Mouse (Mus musculus): ENCODE data around the gene Cacna2d4.

Gene Cacna2d4

DNA sequence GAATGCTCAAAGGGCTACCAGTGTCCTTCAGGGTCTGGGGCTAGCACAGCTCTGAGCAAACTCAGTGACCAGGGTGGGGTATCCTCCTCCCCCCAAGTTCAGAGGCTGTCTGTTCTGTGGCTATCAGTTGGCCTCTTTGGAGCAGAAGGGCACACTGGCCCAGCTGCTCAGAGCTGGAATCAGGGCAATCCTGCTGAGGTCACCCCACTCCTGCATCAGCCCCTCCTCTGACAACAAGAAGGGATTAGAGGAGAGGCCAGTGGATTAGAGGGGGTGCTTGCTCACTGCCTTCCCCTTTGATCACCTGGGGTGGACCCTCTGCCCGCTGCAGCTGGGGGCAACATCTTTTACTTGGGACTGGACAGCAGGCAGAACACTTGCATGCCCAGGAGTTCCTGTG is at the start of gene Cacna2d4:
Cacna2d4 (plus strand) TSS at position 286 of the 400 bp plus-strand sequence.
- DNase-seq = no peak

DNA sequence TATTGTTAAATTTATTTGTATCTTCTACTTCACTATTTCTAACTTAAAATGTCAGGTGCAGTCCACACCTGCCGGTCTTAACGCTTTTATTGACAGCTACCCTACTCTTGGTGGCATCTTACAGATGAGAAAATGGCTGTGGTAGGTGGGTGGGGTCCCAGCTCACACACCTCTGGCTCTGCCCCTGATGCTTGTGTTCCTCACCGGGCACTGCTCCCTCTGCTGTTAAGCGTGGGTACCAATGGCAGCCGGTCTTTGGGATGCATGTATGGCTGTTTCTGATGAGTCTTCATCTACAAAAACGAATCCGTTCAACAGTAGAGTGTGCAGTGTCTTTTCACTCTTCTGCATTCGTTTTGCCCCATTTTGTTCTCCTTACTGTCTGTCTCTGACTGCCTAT is 49.7 kb upstream of the Cacna2d4 start:
- DNase-seq = no peak

DNA sequence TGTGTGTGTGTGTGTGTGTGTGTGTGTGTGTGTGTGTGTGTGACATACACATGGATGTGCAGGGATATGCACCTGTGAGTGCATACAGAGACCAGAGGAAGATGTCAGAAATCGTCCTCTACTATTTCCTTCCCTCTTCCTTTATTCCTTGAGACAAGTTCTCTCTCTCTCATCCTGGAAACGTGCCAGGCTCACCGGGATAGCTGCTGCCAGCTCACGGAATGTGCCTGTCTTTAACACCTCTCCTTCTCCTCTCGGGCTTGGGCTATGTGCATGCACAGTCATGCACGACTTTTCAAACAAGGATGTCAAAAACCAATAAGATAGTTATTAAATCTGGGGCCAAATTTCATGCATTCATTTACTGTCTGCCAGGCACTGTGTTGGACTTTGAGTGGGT is 48.7 kb upstream of the Cacna2d4 start:
- peak in 1 of 2 experiments; percentile 29 for DNase-seq

DNA sequence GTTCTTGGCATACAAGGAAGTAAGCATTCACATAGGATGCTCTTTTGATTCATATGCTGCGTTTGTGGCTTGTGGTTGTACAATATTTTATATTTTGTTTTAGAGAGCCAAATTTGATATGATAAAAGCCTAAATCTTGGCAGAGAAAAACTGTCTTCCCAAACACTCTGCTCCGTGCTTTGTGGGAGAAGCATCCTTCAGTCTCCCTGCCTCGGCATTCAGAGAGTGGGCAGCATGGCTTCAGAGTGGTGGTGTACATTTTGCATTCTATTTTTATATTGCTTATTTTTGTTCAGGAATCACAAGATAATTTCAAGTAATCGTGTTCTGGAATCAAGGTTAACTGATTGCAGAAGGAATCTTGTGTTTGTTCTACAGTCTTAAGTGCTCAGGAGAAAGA is 44.8 kb upstream of the Cacna2d4 start:
- no peak for DNase-seq

DNA sequence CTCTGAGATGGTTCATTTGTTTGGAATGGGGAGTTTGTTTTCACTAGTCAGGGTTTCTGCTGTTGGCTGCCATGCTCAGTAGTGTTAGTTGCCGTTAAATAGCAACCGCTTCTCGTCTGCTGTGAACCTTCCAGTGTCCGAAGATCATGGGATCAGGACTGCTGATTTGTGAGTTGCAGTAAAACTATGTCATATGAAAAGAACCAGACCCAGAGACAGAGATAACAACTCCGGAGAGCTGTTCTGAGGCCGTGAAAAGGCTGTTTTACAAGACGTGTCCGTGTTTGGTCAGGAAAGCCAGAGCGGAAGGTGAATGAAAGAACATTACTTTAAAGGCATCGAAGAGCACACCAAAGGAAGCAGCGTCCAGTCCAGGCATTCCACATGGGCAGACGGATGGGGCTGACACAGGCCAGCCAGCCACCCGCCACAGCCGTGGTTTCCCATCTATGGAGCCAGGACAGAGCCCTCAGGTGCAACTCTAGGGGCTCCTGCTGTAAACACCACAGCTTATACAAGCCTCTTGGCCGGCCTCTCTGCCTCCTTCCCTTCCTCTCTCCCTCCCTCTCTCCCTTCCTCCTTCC is 42.7 kb upstream of the Cacna2d4 start:
- DNase-seq = no peak

DNA sequence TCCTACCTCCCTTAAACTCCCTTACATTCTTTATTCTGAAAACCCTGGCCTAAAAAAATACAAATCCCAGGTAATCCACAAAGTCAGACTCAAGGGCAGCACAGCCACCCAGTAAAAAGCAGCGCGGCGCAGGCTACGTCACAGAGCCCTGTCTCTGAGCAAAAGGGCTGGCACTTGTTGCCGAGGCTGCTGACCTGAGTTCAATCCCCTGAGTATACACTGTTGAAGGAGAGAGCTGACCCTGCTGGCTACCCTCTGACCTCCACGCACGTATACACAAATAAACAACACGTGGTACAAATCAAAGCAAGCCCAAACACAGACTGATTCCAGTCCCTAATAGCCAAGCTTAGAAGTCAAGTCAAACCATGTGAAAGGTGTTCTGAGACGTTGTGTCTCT is 42.2 kb upstream of the Cacna2d4 start:
- no peak for DNase-seq

DNA sequence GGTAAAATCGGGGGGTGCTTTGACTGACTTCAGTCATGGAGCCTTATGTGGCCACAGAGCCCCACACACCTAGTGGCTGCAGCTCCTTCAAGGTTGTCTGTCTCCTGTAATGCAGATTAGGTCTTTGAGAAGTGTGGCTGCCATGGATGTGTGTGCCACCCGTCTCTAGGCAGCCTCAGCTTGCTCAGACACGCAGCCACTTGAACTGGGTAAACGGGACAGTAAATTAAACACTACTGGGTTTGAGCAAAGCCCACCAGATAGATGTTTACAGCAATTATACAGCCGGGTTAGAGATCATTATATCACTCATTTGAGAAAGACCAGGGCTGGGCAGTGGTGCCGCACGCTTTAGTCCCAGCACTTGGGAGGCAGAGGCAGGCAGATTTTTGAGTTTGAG is 41.7 kb upstream of the Cacna2d4 start:
- DNase-seq = no peak

DNA sequence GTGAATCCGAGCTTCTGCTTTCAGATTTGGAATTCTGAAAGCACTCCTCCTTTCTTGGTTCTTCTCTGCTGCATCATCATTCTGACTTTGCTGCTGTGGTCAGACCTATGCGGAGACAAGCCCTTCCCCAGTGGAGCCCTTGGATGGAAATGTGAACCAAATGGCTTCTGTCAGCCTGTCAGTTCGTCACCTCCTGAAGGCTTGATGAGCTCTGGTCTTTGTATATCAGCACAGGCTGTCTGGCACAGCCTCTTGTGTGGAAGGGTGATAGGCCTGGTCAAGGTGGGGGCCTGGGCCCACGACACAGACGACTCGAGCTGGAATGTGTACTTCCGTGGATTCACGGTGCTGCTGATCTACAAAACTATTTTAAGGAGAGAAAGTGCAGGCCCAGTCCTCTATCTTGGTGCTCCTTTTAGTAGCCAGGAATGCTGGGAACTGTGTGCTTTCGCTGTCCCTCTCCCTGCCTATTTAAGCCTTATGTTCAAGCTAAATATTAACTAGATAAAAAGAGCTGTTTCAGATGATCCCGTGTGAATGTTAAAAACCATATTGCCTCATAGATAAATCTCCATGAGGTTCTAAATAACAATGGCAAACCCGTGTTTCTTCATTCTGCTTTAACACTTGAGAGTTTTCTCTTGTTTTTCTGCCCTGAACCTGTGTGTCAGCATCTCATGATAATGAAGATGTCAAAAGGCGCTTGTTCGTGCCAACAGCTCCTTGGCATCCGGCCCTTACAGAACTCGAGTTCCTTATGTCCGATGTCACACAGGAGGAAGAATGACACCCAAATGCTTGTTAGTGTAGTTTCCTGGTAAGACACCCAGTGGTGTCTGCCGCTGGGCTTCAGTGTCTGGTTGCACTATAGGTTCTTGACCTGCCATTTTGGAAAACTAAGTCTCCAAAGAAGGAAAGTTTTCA is 39.7 kb upstream of the Cacna2d4 start, which contains the start of gene Cacna1c:
Cacna1c (minus strand) TSS at position 37 of the 924 bp plus-strand sequence.
- DNase-seq = no peak

DNA sequence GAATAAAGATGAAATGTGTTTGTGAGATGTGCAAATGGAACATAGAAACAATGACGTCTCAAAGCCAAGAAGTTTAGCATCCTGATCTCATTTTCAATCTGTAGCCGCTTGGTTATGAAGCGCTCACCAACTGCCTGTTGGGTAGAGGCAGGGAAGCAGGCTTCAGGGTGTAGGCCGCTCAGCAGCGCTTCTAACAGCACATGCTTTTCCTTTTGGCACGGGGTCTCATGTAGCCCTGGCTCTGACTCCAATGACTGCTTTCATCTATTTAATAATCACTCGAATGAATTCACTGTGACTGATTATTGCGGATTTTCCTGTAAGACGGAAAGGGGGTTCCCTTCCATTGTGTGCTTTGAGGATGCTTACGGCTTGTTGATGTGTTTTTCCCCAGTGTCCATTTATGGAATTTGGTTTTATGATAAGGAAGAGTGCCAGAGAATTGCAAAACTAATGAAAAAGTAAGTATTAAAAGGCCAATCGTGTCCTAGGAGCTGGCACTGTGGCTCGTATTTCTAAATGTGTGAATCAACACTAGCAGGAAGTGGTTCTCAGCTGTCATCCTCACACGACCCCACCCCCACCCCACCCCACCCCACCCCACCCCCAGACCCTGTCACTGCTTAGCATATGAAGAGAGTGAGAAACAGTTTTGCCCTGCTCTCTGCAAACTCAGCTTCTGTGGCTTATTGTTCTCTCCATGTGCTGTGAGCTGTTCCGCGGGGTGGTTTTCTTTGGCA is 37.6 kb upstream of the Cacna2d4 start:
- no peak for DNase-seq

DNA sequence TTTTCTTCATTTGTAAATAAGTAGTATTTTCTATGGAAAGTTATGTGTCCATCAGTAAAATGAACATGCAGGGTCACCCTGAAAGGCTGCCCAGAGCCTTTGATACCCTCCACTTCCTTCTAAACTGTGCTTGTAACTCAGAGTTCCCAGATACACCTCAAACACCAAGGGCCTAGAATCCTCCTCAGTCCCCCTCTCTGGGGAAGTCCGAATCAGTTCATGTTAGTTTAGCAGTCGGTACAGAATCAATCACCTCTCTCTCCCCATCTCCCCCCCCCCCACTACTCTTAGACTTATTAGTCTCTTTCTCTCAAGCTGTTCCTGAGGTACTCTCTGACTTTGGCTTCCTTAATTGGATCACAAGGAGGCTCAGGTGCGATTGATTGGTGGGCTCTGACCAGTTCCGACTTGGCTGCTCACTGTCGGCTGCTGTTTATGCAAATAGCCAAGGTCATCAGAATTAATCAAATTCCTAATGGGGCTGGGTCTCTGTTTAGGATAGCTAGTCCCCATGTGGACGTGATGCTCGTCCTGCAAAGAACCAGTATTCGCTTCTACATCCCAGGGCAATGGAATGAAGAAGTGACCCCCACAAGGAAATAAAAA is 36.9 kb upstream of the Cacna2d4 start:
- no peak for DNase-seq

DNA sequence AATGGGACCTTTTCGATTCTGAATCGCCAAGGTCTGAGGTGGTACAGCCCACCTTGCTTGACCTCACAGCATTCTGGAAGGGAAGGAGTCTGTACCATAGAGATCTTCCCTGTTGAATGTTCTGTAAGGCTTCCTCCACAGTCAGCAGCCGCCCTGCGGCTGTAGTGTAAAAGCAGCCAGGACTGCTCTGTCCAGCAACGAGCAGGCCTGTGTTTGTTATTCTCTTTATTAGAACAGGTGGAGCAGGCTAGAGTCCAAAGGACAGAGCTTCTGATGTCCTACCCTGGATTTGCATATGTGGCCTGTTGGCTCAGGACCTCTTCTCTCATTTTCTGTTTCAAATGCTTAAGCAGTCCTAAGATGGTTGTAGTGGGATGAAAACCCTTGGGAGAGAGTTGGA is 36.0 kb upstream of the Cacna2d4 start:
- DNase-seq = no peak

DNA sequence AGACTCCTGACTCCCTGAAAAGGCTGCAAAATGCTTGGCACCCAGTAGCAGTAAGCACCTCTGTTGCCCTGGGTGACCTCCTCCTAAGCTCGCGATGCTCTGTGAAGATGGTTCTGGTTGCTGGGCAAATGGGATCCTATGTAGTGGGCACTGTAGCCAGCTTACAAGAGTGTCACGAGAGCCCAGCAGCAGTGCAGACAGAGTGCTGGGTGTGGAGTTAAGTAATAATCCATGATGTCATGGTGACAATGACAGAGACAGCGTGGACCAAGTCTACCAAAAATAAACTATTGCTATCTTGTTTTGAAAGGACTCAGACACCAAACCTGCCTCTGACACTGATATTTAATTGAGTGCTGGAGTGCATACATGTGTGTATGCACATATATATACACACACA is 34.8 kb upstream of the Cacna2d4 start:
- no peak for DNase-seq

DNA sequence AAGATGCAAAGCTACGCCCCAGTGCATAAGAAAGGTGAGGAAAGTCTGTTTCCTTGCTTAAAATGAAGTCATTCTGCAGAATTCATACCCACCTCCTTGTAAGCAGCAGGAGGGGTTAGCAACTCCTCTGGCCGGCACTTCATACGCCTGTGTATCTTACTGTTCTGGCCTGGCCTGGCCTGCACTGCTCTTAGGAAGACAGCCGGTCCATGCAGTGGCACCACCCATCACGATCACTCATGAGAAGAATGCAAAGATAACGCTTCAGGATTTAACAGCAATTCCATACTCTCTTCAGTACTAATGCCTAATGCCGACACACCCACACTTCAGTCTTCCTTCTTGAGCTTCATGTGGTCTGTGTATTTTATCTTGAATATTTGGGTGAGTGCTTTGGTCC is 32.0 kb upstream of the Cacna2d4 start:
- DNase-seq = no peak

DNA sequence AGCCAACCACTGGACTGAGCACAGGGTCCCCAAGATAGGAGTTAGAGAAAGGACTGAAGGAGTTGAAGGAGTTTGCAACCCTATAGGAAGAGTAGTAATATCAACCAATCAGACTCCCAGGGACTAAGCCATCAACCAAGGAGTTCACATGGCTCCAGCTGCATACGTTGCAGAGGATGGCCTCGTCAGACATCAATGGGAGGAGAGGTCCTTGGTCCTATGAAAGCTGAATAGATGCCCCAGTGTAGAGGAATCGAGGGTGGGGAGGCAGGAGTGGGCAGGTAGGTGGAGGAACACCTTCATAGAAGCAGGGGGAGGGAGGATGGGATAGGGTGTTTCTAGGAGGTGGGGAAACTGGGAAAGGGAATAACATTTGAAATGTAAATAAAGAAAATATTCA is 31.4 kb upstream of the Cacna2d4 start:
- no peak for DNase-seq

DNA sequence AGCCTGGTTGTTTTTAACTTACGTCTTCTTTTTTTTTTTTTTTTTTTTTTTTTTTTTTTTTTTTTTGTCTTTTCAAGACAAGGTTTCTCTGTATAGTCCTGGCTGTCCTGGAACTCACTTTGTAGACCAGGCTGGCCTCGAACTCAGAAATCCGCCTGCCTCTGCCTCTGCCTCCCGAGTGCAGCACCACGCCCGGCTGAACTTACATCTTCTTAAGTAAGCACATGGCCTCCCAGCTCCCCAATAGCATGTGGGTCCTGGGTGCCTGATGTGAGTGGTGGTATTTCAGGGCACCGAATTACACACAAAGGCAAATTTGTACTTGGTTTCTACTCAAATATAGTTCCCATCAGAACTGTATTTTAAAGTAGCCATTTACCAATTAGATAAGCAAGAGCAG is 30.3 kb upstream of the Cacna2d4 start:
- DNase-seq = peak in 1 of 2 experiments; percentile 24

DNA sequence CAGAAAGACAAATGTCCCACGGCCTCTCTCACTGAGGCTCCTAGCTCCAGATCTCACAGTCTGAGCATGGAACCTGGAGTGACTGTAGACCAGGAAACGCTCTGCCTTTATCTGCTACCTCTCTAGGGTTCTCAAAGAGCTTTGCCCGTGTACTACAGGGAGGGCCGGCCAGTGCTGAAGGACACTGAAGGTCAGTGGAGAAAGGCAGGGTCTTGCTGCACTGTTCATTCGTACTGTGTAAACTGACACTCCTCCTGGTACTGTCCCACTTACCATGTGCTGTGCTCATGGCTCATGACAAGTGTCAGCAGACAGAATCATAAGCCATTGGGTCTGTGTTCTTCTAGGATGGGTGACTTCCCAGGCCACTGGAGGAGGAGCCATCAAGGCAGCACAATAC is 23.0 kb upstream of the Cacna2d4 start:
- no peak for DNase-seq

DNA sequence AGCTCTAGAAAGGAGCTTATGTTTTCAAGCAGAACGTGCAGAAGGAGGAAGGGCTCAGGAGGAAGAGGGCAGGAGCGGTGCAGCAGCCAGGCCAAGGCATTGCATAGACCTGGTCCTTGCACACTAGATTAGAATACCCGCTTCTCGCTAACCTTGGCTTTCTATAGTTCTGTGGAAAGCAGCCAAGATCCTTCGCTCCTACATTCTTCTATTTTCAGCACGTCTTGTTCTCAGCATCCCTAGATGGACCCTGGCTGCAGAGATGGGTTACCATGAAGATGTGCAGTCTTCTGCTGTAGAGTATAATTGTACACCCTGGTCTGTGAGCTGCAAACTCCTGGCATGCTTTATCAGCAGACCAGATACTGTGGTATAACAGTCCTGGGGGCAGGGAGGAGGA is 22.1 kb upstream of the Cacna2d4 start:
- no peak for DNase-seq

DNA sequence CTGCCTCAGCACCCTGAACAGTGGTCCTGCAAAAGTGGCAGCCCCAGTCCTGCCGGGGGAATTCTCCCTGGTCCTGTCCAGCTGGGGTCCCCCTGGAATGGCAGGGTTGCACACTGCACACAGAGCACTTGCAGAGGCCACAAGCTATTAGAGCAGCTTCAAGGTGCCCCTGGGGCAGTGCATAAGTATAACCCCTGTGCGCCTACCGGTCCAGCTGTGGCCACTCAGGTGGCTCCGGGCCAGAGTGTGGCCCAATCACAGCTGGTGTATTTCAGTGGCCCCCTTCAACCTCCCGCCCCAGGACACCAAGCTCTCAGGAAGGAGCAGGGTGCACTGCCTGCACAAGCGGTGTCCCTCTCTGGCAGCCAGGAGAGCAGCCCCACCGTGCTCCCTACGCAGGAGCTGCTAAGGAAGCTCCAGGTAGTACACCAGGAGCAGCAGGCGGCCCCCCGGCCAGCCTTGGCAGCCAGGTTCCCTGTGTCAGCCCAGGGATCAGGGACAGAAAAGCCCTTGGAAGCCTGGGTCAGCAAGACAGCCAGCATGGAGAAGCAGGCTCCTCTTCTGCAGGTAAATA is 21.2 kb upstream of the Cacna2d4 start:
- no peak for DNase-seq

DNA sequence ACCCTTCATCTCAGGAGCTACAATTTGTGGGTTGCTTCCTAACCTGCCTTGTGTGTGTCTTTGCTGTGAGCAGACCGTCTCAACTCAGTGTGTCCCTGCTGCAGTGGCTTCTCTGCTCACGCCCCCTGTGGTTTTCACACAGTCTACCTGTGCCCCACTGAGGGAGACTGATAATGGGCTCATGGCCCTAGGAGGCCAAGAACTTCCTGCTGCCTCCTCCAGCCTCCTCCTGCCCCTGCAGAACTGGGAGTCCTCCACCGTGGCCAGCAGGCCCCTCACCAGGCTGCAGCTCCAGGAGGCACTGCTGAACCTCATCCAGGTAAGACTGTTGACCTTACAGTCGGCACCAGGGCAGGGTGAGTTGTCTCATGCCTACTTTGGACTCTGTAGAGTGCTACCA is 18.7 kb upstream of the Cacna2d4 start:
- peak; percentile 0 to 19 for DNase-seq

DNA sequence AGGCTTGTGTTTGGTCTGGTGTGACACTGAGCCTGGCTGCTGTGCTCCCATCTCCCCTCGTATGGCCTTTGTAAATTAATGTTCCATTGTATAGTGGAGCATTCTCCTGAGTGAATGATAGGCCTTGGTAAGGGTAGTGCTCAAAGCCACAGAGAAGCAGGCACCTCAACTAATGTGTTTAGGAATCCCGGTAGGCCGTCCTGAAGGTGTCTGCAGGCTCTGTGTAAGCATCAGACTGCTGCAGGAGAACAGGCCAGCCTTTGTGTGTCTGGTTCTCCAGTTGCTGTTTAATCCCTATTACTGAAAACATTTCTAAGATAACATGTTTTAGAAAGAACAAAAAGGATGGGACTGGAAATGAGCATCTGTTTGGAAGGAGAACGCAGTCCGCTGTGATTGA is 17.7 kb upstream of the Cacna2d4 start:
- peak in 1 of 2 experiments; percentile 14 for DNase-seq

DNA sequence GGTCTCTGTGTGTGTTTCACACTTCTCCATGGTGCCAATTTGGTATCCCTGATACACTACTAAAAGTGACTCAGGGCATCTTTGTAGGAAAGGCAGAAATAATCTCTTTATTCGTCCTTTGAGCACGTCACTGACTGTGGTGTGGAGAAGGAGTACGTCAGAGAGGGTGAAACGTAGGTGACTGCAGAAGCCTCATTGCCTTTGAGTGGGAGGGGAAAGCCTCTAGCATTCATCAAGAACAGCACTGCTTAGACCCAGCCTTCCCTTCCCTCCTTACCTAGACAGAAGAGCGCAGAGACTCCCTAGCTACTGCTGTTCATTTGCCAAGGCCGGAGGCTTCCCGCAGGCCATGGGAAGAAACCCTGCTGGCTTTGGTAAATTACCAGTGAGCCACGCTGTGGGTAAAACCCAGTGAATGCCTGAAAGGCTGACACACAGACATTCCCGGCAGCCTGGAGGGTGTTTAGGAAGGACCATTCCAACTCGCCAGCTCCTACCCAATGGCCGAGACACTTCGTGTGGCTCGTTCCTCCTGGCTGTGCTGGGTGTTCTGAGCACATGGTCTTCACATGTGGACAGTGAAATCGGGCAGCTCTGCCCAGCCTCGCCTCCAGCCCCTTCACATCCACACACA is 17.0 kb upstream of the Cacna2d4 start:
- peak in 1 of 2 experiments; percentile 20 for DNase-seq

DNA sequence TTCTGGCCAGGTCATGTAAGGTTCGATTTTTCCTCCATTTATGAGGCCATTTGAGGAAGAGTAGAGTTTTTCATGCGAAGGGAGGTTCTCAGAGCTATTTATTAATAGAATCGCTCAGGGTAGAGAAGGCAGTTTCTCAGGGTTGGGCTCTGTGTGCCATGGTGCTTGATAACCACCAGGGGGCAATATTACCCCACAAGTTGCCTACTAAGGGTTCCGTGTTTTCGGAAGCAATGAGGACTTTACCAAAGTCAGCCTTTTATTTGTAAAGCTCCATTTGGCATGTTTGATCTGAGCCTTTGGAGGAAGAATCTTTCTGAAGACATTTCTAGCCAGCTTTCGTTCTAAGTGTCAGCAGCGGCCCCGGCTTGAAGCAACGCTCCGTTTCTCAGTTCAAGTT is 16.0 kb upstream of the Cacna2d4 start:
- DNase-seq = peak; percentile 29 to 49
